Mouse (Mus musculus) embryonic facial prominence, embryonic 13.5 days (tissue): ENCODE results near the gene Mical3. TPM values are rescaled to one million over a fixed set of nuclear protein-coding genes. Genes with fewer than 3 reads are reported as not detected.
A peak's percentile ranks its signal among the peaks of the same experiment; 100 is the strongest.

Experiments
- ATAC-seq: fragments of 200-750 bp; cut with Nextera tagmentation; 2 replicates; pipeline ENCODE4 v1.8.0; 2017; ENCODE audit warnings: low read depth; ENCODE audit not compliant: insufficient number of reproducible peaks, insufficient read depth, low FRiP score, low TSS enrichment
- H3K27ac ChIP-seq: fragments of 300-500 bp; sonication (generic); 2 replicates; pipeline ENCODE4 v1.5.1; 2015; ENCODE audit warnings: moderate library complexity, mild to moderate bottlenecking, inconsistent platforms
- H3K27me3 ChIP-seq: fragments of 300-500 bp; sonication (generic); 2 replicates; pipeline ENCODE4 v1.6.1; 2015; ENCODE audit warnings: mild to moderate bottlenecking, inconsistent platforms
- H3K36me3 ChIP-seq: fragments of 300-500 bp; sonication (generic); 2 replicates; pipeline ENCODE4 v1.6.1; 2015; ENCODE audit warnings: mild to moderate bottlenecking, inconsistent platforms
- H3K4me1 ChIP-seq: fragments of 300-500 bp; sonication (generic); 2 replicates; pipeline ENCODE4 v1.6.1; 2015; ENCODE audit warnings: inconsistent platforms
- H3K4me2 ChIP-seq: fragments of 300-500 bp; sonication (generic); 2 replicates; pipeline ENCODE4 v1.6.1; 2015; ENCODE audit warnings: moderate library complexity, mild to moderate bottlenecking, inconsistent platforms
- H3K4me3 ChIP-seq: fragments of 300-500 bp; sonication (generic); 2 replicates; pipeline ENCODE4 v1.5.1; 2015; ENCODE audit warnings: mild to moderate bottlenecking, inconsistent platforms
- H3K9ac ChIP-seq: fragments of 300-500 bp; sonication (generic); 2 replicates; pipeline ENCODE4 v1.6.1; 2015; ENCODE audit warnings: mild to moderate bottlenecking, inconsistent platforms
- H3K9me3 ChIP-seq: fragments of 300-500 bp; sonication (generic); 2 replicates; pipeline ENCODE4 v1.6.1; 2016; ENCODE audit warnings: inconsistent platforms
- WGBS: fragments of 180-500 bp; shearing (Covaris S2); methylation state at CpG from one replicate; pipeline ENCODE4 v1.1.7; 2015; ENCODE audit warnings: mixed read lengths; 5-methylcytosine and 5-hydroxymethylcytosine counted together
- polyA plus RNA-seq: library from polyadenylated mRNA; unstranded; fragments of >200 nt; fragmentation: Nextera tagmentation; extraction: Ambion mirVana; gene quantifications from 2 replicates; pipeline ENCODE4 v1.2.1, GENCODE M21; 2015

Mical3 gene
- polyA plus RNA-seq, 1 experiment from 2014 or later: 12.3 TPM

- Histone ChIP-seq H3K4me3 (no peak overlapping the region), H3K4me2 (no peak overlapping the region), H3K9ac (no peak overlapping the region), H3K27ac (no peak overlapping the region), H3K9me3 (no peaks in the 10 kb centered on the region), H3K4me1 (peaks cover 15% of the 10 kb centered on the region), H3K27me3 (no peaks in the 10 kb centered on the region), H3K36me3 (peaks cover 51% of the 10 kb centered on the region)
- no peak for ATAC-seq
- 85% methylated on average over 3 of the region's 3 CpGs for WGBS
Measured at GRCm38 (mm10) chr6:121039719-121040118, 91.1 kb downstream of the Mical3 start.

DNA sequence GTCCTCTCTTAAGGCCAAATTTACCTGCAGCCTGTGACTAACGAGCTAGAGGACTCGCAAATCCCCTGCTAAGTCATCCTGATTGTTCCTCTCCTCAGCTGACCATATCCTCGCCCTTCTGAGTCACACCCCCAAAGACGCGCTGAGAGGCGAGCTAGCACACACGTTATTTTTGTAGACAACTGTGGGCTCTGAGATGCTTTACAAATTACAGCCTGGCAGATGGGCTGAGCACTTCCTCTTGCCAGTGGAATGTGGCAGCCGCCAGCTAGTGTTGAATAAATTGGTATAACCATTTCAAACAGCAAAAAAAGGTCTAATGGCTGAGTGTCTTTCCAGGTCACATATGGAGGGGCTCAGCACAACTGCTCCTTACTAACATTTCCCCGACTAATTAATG, 91.5 kb downstream of the Mical3 start:
- no peak overlapping the region for H3K4me2 ChIP-seq
- no peak overlapping the region for H3K27ac ChIP-seq
- H3K27me3 ChIP-seq: no peaks in the 10 kb centered on the region
- peaks cover 55% of the 10 kb centered on the region for H3K36me3 ChIP-seq
- 79% methylated on average over 9 of the region's 9 CpGs for WGBS
- ATAC-seq: no peak
- no peaks in the 10 kb centered on the region for H3K9me3 ChIP-seq
- H3K4me1 ChIP-seq: peaks cover 11% of the 10 kb centered on the region
- H3K4me3 ChIP-seq: no peak overlapping the region
- H3K9ac ChIP-seq: no peak overlapping the region

DNA sequence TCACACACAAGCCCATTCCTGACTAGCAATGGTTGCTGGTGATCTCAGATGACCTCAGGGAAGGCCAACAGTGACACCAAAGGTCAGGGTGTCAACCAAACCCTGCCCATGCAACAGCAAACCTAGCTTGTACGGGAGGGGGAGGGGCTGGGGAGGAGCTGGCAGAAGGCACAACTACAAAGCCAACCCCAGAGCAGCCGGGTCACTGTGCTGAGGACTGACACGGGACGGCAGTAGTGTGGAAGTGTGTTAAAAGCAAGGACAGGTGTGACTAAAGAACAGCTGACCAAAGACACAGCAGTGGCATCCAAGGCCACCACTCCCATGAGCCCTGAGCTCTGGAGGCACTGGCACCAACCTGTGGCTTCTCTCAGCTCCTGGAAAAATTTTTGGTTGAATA, 93.7 kb downstream of the Mical3 start:
- Histone ChIP-seq H3K9me3 (no peaks in the 10 kb centered on the region), H3K9ac (no peak overlapping the region), H3K4me2 (no peak overlapping the region), H3K4me1 (no peaks in the 10 kb centered on the region), H3K27ac (no peak overlapping the region), H3K4me3 (no peak overlapping the region), H3K36me3 (peaks cover 76% of the 10 kb centered on the region), H3K27me3 (no peaks in the 10 kb centered on the region)
- WGBS: 45% methylated on average over 4 of the region's 4 CpGs
- 0 out of 2 replicates have a peak, but pooled peaks have one; percentile 56 for ATAC-seq

GRCm38 (mm10) chr6:121035929-121036328, 94.9 kb downstream of the Mical3 start:
- H3K4me1 ChIP-seq: no peaks in the 10 kb centered on the region
- no peak overlapping the region for H3K27ac ChIP-seq
- no peaks in the 10 kb centered on the region for H3K27me3 ChIP-seq
- no peak for ATAC-seq
- no peaks in the 10 kb centered on the region for H3K9me3 ChIP-seq
- H3K36me3 ChIP-seq: peaks cover 77% of the 10 kb centered on the region
- H3K4me2 ChIP-seq: no peak overlapping the region
- no peak overlapping the region for H3K9ac ChIP-seq
- H3K4me3 ChIP-seq: no peak overlapping the region
- 79% methylated on average over 3 of the region's 3 CpGs for WGBS

GRCm38 (mm10) chr6:121035268-121035667, 95.5 kb downstream of the Mical3 start:
- no peak overlapping the region for H3K4me2 ChIP-seq
- H3K9me3 ChIP-seq: no peaks in the 10 kb centered on the region
- peaks cover 77% of the 10 kb centered on the region for H3K36me3 ChIP-seq
- no peak overlapping the region for H3K4me3 ChIP-seq
- no peak for ATAC-seq
- H3K27ac ChIP-seq: no peak overlapping the region
- WGBS: 78% methylated on average over 12 of the region's 12 CpGs
- no peak overlapping the region for H3K9ac ChIP-seq
- no peaks in the 10 kb centered on the region for H3K4me1 ChIP-seq
- H3K27me3 ChIP-seq: no peaks in the 10 kb centered on the region

DNA sequence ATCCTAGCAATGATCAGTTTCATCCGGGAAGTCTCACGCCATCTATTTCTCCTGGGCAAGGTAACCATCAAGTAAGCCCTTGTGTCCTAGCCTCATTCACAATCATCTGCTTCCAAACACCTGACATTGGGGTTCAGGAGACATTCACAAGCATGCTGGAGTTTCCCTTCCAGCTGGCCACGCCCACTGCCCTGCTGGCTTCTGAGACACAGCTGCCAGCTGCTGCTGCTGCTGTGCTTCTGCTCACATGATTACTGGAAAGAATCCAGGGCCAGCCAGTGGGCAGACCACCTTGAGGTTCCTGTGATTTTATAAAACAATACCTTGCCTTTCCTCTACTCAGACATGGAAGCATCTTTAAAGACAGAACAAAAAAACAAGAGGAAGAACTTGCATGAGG, 97.5 kb downstream of the Mical3 start:
- no peak for ATAC-seq
- H3K4me2 ChIP-seq: no peak overlapping the region
- H3K9me3 ChIP-seq: no peaks in the 10 kb centered on the region
- no peaks in the 10 kb centered on the region for H3K4me1 ChIP-seq
- no peaks in the 10 kb centered on the region for H3K27me3 ChIP-seq
- H3K4me3 ChIP-seq: no peak overlapping the region
- no peak overlapping the region for H3K27ac ChIP-seq
- 92% methylated on average over 3 of the region's 3 CpGs for WGBS
- H3K9ac ChIP-seq: no peak overlapping the region
- peaks cover 81% of the 10 kb centered on the region for H3K36me3 ChIP-seq

- H3K9ac ChIP-seq: no peak overlapping the region
- H3K4me1 ChIP-seq: no peaks in the 10 kb centered on the region; the same call in 1 of the 2 replicates
- H3K4me3 ChIP-seq: no peak overlapping the region
- no peaks in the 10 kb centered on the region for H3K9me3 ChIP-seq
- no peak overlapping the region for H3K27ac ChIP-seq
- no peak overlapping the region for H3K4me2 ChIP-seq
- peaks cover 79% of the 10 kb centered on the region for H3K36me3 ChIP-seq
- no peak for ATAC-seq
- 91% methylated on average over 7 of the region's 7 CpGs for WGBS
- no peaks in the 10 kb centered on the region for H3K27me3 ChIP-seq
Measured at GRCm38 (mm10) chr6:121031370-121031769, 99.4 kb downstream of the Mical3 start.

DNA sequence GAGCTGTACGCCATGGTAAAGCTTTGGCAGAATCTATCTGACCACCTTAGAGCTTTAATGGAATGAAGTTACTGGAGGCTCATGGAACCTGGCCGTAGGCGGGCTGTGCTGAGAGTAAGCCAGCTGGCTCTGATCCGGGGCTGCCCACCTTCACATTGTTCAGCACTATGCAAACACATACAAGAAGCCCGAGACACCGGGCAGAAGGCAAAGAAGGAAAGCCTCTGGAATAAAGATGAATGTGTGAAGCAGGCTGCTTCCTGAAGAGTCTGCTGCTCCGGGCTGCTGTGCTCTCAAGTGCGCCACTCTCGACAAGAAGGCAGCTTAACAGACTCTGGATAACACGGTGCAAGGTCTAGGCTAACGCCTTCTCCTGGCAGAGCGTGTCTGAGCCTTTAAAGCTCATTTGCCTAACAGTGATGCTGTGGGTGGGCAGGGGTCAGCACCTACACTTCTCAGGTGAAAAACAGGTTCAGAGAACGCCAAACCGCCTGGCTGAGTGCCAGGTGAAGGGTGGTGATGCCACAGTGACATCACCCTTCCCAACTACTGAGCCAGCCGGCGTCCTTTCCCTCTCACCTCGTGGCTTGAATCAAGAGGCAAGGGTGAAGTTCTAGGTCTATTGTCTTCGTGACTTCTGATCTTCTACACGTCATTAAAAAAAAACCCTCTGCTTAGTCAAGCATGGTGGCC, 100.8 kb downstream of the Mical3 start:
- Histone ChIP-seq H3K9me3 (no peaks in the 10 kb centered on the region), H3K4me2 (no peak overlapping the region), H3K4me3 (no peak overlapping the region), H3K4me1 (peaks cover 6% of the 10 kb centered on the region; the same call in 1 of the 2 replicates), H3K36me3 (peaks cover 71% of the 10 kb centered on the region), H3K27me3 (no peaks in the 10 kb centered on the region), H3K27ac (no peak overlapping the region), H3K9ac (no peak overlapping the region)
- no peak for ATAC-seq
- WGBS: 88% methylated on average over 19 of the region's 19 CpGs

- ATAC-seq: no peak
- Histone ChIP-seq H3K9me3 (no peaks in the 10 kb centered on the region), H3K9ac (no peak overlapping the region), H3K27ac (no peak overlapping the region), H3K36me3 (peaks cover 70% of the 10 kb centered on the region), H3K4me3 (no peak overlapping the region), H3K4me1 (peaks cover 6% of the 10 kb centered on the region; the same call in 1 of the 2 replicates), H3K4me2 (no peak overlapping the region), H3K27me3 (no peaks in the 10 kb centered on the region)
- 96% methylated on average over 8 of the region's 8 CpGs for WGBS
Measured at GRCm38 (mm10) chr6:121028514-121028913, 102.3 kb downstream of the Mical3 start.

- peaks cover 66% of the 10 kb centered on the region for H3K36me3 ChIP-seq
- no peak overlapping the region for H3K27ac ChIP-seq
- H3K9ac ChIP-seq: no peak overlapping the region
- no peaks in the 10 kb centered on the region for H3K27me3 ChIP-seq
- 81% methylated on average over 5 of the region's 5 CpGs for WGBS
- H3K9me3 ChIP-seq: no peaks in the 10 kb centered on the region
- H3K4me3 ChIP-seq: no peak overlapping the region
- no peak for ATAC-seq
- no peak overlapping the region for H3K4me2 ChIP-seq
- peaks cover 6% of the 10 kb centered on the region; the same call in 1 of the 2 replicates for H3K4me1 ChIP-seq
Measured at GRCm38 (mm10) chr6:121027314-121027713, 103.5 kb downstream of the Mical3 start.

DNA sequence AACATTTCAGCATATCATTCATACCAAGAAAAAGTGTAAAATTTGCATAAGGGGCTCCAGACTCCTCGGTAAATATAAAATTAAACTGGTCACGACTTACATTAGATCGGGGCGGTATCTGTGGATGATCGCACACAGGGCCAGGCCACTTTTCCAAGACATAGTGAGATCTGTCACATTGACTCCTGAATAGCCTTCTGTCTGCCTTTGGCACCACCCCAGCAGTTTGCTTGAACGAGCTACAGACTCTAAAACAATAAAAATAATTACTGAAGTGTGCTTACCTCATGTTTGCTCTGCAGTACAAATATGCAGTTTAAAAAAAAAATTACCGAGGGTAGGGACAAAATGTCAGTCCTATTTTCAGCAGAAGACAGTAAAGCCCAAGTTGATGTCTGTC, 103.9 kb downstream of the Mical3 start:
- peaks cover 6% of the 10 kb centered on the region; the same call in 1 of the 2 replicates for H3K4me1 ChIP-seq
- no peak overlapping the region for H3K27ac ChIP-seq
- 78% methylated on average over 7 of the region's 7 CpGs for WGBS
- no peak overlapping the region for H3K9ac ChIP-seq
- H3K4me3 ChIP-seq: no peak overlapping the region
- peaks cover 66% of the 10 kb centered on the region for H3K36me3 ChIP-seq
- no peaks in the 10 kb centered on the region for H3K9me3 ChIP-seq
- H3K27me3 ChIP-seq: no peaks in the 10 kb centered on the region
- H3K4me2 ChIP-seq: no peak overlapping the region
- no peak for ATAC-seq

DNA sequence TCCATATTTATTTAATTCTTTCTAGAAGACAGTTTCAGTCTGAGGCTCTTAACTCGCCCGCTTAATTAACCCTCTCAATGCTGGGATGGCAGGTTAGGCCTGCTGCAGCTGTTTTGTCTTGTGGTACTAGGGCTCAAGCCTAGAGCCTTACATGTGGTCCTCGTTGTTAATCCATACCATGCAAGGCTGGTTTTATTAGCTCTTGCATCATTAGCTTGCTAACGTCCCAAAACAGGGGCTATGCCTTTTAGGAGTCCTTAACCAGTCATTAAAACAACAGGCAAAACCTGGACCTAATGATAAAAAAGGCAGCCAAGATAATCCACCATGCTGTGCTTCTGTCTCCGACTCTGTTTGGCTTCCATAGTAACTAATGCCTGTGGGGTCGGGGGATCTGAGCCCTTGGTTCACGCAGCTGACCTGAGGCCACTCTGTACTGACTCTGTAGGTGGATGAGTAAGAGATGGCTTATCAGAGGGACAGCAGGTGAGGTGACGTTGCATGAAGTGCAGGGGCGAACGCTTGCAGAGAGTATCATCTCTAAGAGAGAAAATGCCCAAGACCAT, 104.7 kb downstream of the Mical3 start:
- H3K4me3 ChIP-seq: no peak overlapping the region
- H3K4me2 ChIP-seq: no peak overlapping the region

More for the DNA sequence above, 104.7 kb downstream of the Mical3 start:
- H3K36me3 ChIP-seq: peaks cover 67% of the 10 kb centered on the region
- H3K27me3 ChIP-seq: no peaks in the 10 kb centered on the region
- H3K9me3 ChIP-seq: no peaks in the 10 kb centered on the region
- no peak overlapping the region for H3K27ac ChIP-seq
- no peak for ATAC-seq
- 51% methylated on average over 10 of the region's 10 CpGs for WGBS
- H3K4me1 ChIP-seq: peaks cover 6% of the 10 kb centered on the region; the same call in 1 of the 2 replicates
- H3K9ac ChIP-seq: no peak overlapping the region
